Mouse (Mus musculus) skeletal muscle tissue, adult 2 months (tissue): Measurements from ENCODE around the gene Rars2.
A peak's percentile ranks its signal among the peaks of the same experiment; 100 is the strongest.
"Not testable (repeated sequence)": the region's sequence is repeated elsewhere in the genome, so short reads cannot be mapped to it uniquely, and the experiment has no call there.

Experiments
- DNase-seq: peaks from one replicate; pipeline ENCODE4 v3.0.0-alpha.2; 2012; ENCODE audit warnings: low read depth, low spot score

Gene Rars2

GRCm38 (mm10) chr4:34614630-34615094 is at the start of gene Rars2, which contains the start of gene Orc3:
Gene Rars2 (plus strand): TSS chr4:34614957.
Gene Orc3 (minus strand): TSS chr4:34614944.
- peak; percentile 84 for DNase-seq

- DNase-seq, result no peak
Measured at GRCm38 (mm10) chr4:34566226-34566625, 48.5 kb upstream of the Rars2 start.

- DNase-seq, result no peak
Measured at GRCm38 (mm10) chr4:34572876-34573275, 41.9 kb upstream of the Rars2 start.

GRCm38 (mm10) chr4:34577028-34577427 is 37.7 kb upstream of the Rars2 start:
- no peak for DNase-seq

- DNase-seq, result no peak
Measured at GRCm38 (mm10) chr4:34579215-34579614, 35.5 kb upstream of the Rars2 start.

- DNase-seq, result not testable (repeated sequence)
Measured at GRCm38 (mm10) chr4:34581489-34581888, 33.3 kb upstream of the Rars2 start.

- no peak for DNase-seq
Measured at GRCm38 (mm10) chr4:34581990-34582389, 32.8 kb upstream of the Rars2 start.

- DNase-seq, result no peak
Measured at GRCm38 (mm10) chr4:34582476-34582875, 32.3 kb upstream of the Rars2 start.

- no peak for DNase-seq
Measured at GRCm38 (mm10) chr4:34583427-34583826, 31.3 kb upstream of the Rars2 start.

GRCm38 (mm10) chr4:34584871-34585607 is 29.7 kb upstream of the Rars2 start:
- DNase-seq, result no peak

GRCm38 (mm10) chr4:34603123-34603522 is 11.6 kb upstream of the Rars2 start:
- DNase-seq, result no peak

- DNase-seq, result no peak
Measured at GRCm38 (mm10) chr4:34606658-34607057, 8.1 kb upstream of the Rars2 start.

- peak; percentile 7 for DNase-seq
Measured at GRCm38 (mm10) chr4:34613571-34614145, 1.1 kb upstream of the Rars2 start.

- no peak for DNase-seq
Measured at GRCm38 (mm10) chr4:34615303-34615702, 546 bp downstream of the Rars2 start.

GRCm38 (mm10) chr4:34616146-34616545 is 1.4 kb downstream of the Rars2 start:
- no peak for DNase-seq

GRCm38 (mm10) chr4:34625556-34625955 is 10.8 kb downstream of the Rars2 start:
- peak; percentile 51 for DNase-seq

- DNase-seq, result no peak
Measured at GRCm38 (mm10) chr4:34626401-34626800, 11.6 kb downstream of the Rars2 start.

- no peak for DNase-seq
Measured at GRCm38 (mm10) chr4:34629956-34630355, 15.2 kb downstream of the Rars2 start.

GRCm38 (mm10) chr4:34634129-34634528 is 19.4 kb downstream of the Rars2 start:
- DNase-seq, result no peak

- DNase-seq, result no peak
Measured at GRCm38 (mm10) chr4:34636036-34636435, 21.3 kb downstream of the Rars2 start.

- DNase-seq, result no peak
Measured at GRCm38 (mm10) chr4:34637386-34637785, 22.6 kb downstream of the Rars2 start.

- DNase-seq, result no peak
Measured at GRCm38 (mm10) chr4:34637851-34638250, 23.1 kb downstream of the Rars2 start.

- DNase-seq, result no peak
Measured at GRCm38 (mm10) chr4:34639745-34640364, 25.1 kb downstream of the Rars2 start.
